Mouse (Mus musculus) megakaryocyte, embryonic 14.5 days (primary cell): ENCODE results near the gene Kitl. TPM values are rescaled to one million over a fixed set of nuclear protein-coding genes. Genes with fewer than 3 reads are reported as not detected.

Experiments used
- H3K27me3 ChIP-seq: replicated peaks from 2 replicates; pipeline ENCODE3; 2012; ENCODE audit warnings: inconsistent platforms
- H3K36me3 ChIP-seq: replicated peaks from 2 replicates; pipeline ENCODE3; 2012; ENCODE audit warnings: low read length, inconsistent platforms, mixed read lengths
- H3K4me1 ChIP-seq: 2 replicates; pipeline ENCODE4 v1.6.1; 2012; ENCODE audit warnings: inconsistent platforms
- H3K4me3 ChIP-seq: replicated peaks from 2 replicates; pipeline ENCODE3; 2012; ENCODE audit warnings: moderate library complexity, mild to moderate bottlenecking, inconsistent platforms
- H3K9me3 ChIP-seq: 2 replicates; pipeline ENCODE4 v1.6.1; 2012; ENCODE audit warnings: inconsistent platforms
- FLI1 ChIP-seq: IDR thresholded peaks from 2 replicates; pipeline ENCODE4 v1.6.1; 2012; ENCODE audit warnings: low read length, inconsistent platforms, mixed read lengths
- GATA1 ChIP-seq: IDR thresholded peaks from 3 replicates; pipeline ENCODE4 v1.6.1; 2012; ENCODE audit warnings: mixed read lengths, low read length, inconsistent platforms, borderline replicate concordance
- polyA plus RNA-seq: library from polyadenylated mRNA; stranded (reverse); fragments of >175 nt; gene quantifications from 2 replicates; pipeline ENCODE4 v1.2.3, GENCODE M21; 2012; ENCODE audit warnings: low replicate concordance; ENCODE audit not compliant: insufficient read depth

Kitl gene
- polyA plus RNA-seq, 1 experiment: not detected

GRCm38 (mm10) chr10:100051146-100051783 is 35.8 kb downstream of the Kitl start:
- Histone ChIP-seq H3K4me1 (no peaks in the 10 kb centered on the region), H3K4me3 (no peak overlapping the region), H3K36me3 (no peaks in the 10 kb centered on the region), H3K9me3 (peaks cover 11% of the 10 kb centered on the region; the same call in 1 of the 2 replicates), H3K27me3 (no peaks in the 10 kb centered on the region)
- TF ChIP-seq GATA1 (no peak), FLI1 (no peak)

- H3K36me3 ChIP-seq: no peaks in the 10 kb centered on the region
- H3K27me3 ChIP-seq: no peaks in the 10 kb centered on the region
- H3K4me1 ChIP-seq: no peaks in the 10 kb centered on the region
- H3K4me3 ChIP-seq: no peak overlapping the region
- TF ChIP-seq FLI1 (no peak), GATA1 (no peak)
- H3K9me3 ChIP-seq: peaks cover 11% of the 10 kb centered on the region; the same call in 1 of the 2 replicates
Measured at GRCm38 (mm10) chr10:100052404-100052803, 37.0 kb downstream of the Kitl start.

GRCm38 (mm10) chr10:100052911-100053310 is 37.5 kb downstream of the Kitl start:
- no peak for TF ChIP-seq GATA1
- TF ChIP-seq FLI1: no peak
- H3K9me3 ChIP-seq: peaks cover 11% of the 10 kb centered on the region; the same call in 1 of the 2 replicates
- H3K4me1 ChIP-seq: no peaks in the 10 kb centered on the region

GRCm38 (mm10) chr10:100054006-100054405 is 38.6 kb downstream of the Kitl start:
- Histone ChIP-seq H3K4me1 (no peaks in the 10 kb centered on the region), H3K27me3 (no peaks in the 10 kb centered on the region), H3K4me3 (no peak overlapping the region), H3K9me3 (peaks cover 11% of the 10 kb centered on the region; the same call in 1 of the 2 replicates), H3K36me3 (no peaks in the 10 kb centered on the region)
- TF ChIP-seq FLI1 (no peak), GATA1 (no peak)

More at GRCm38 (mm10) chr10:100052911-100053310, 37.5 kb downstream of the Kitl start:
- no peak overlapping the region for H3K4me3 ChIP-seq
- no peaks in the 10 kb centered on the region for H3K27me3 ChIP-seq
- no peaks in the 10 kb centered on the region for H3K36me3 ChIP-seq

GRCm38 (mm10) chr10:100055082-100055481 is 39.7 kb downstream of the Kitl start:
- peaks cover 14% of the 10 kb centered on the region; the same call in 1 of the 2 replicates for H3K9me3 ChIP-seq
- H3K4me1 ChIP-seq: no peaks in the 10 kb centered on the region
- H3K27me3 ChIP-seq: no peaks in the 10 kb centered on the region
- H3K4me3 ChIP-seq: no peak overlapping the region
- H3K36me3 ChIP-seq: no peaks in the 10 kb centered on the region
- TF ChIP-seq GATA1: no peak
- TF ChIP-seq FLI1: no peak

GRCm38 (mm10) chr10:100057106-100057623 is 41.7 kb downstream of the Kitl start:
- Histone ChIP-seq H3K27me3 (no peaks in the 10 kb centered on the region), H3K36me3 (no peaks in the 10 kb centered on the region), H3K4me1 (no peaks in the 10 kb centered on the region), H3K9me3 (peaks cover 12% of the 10 kb centered on the region; the same call in 1 of the 2 replicates), H3K4me3 (no peak overlapping the region)
- TF ChIP-seq FLI1: no peak

GRCm38 (mm10) chr10:100059356-100059755 is 43.9 kb downstream of the Kitl start:
- Histone ChIP-seq H3K36me3 (no peaks in the 10 kb centered on the region), H3K27me3 (no peaks in the 10 kb centered on the region), H3K4me1 (no peaks in the 10 kb centered on the region), H3K9me3 (peaks cover 4% of the 10 kb centered on the region; the same call in 1 of the 2 replicates), H3K4me3 (no peak overlapping the region)
- no peak for TF ChIP-seq FLI1
- no peak for TF ChIP-seq GATA1

- no peaks in the 10 kb centered on the region for H3K36me3 ChIP-seq
- no peaks in the 10 kb centered on the region for H3K4me1 ChIP-seq
- H3K4me3 ChIP-seq: no peak overlapping the region
- no peak for TF ChIP-seq FLI1
- no peak for TF ChIP-seq GATA1
- H3K27me3 ChIP-seq: no peaks in the 10 kb centered on the region
- no peaks in the 10 kb centered on the region for H3K9me3 ChIP-seq
Measured at GRCm38 (mm10) chr10:100065529-100066301, 50.3 kb downstream of the Kitl start.

GRCm38 (mm10) chr10:100066374-100066773 is 50.9 kb downstream of the Kitl start:
- TF ChIP-seq FLI1 (no peak), GATA1 (no peak)
- Histone ChIP-seq H3K9me3 (no peaks in the 10 kb centered on the region), H3K4me3 (no peak overlapping the region)

GRCm38 (mm10) chr10:100072641-100073040 is 57.2 kb downstream of the Kitl start:
- Histone ChIP-seq H3K4me1 (no peaks in the 10 kb centered on the region), H3K9me3 (no peaks in the 10 kb centered on the region), H3K4me3 (no peak overlapping the region), H3K36me3 (no peaks in the 10 kb centered on the region), H3K27me3 (no peaks in the 10 kb centered on the region)
- TF ChIP-seq FLI1 (no peak), GATA1 (no peak)

More at GRCm38 (mm10) chr10:100066374-100066773, 50.9 kb downstream of the Kitl start:
- Histone ChIP-seq H3K4me1 (no peaks in the 10 kb centered on the region), H3K36me3 (no peaks in the 10 kb centered on the region), H3K27me3 (no peaks in the 10 kb centered on the region)
